Mouse (Mus musculus) testis, postnatal 14 days (tissue): ENCODE results near the gene Degs2.
"Not testable (repeated sequence)": the region's sequence is repeated elsewhere in the genome, so short reads cannot be mapped to it uniquely, and the experiment has no call there.

Experiments used
- DNase-seq: peaks from one replicate; pipeline ENCODE4 v3.0.0; 2021; ENCODE audit warnings: low spot score

Gene Degs2

DNA sequence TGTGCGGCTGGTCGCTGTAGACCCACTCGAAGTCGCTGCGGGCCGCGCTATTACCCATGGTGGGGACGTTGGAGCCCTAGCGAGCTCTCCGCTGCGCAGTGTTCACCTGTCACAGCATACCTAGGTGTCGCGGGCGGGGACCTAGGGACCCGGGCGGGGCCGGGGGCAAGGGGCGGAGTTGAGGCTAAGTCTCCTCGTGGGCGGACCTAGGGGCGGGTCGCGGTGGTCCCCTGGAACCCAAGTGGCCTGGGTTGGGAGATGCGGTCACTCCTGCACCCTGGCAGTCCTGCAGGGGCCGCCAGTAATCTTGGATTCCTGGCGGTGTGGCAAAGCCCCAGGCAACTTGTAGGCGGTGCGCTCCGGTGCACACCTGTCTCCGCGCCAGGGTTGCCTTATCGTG, at the start of gene Degs2:
Degs2 (minus strand) TSS at position 131 of the 400 bp plus-strand sequence.
- no peak for DNase-seq

DNA sequence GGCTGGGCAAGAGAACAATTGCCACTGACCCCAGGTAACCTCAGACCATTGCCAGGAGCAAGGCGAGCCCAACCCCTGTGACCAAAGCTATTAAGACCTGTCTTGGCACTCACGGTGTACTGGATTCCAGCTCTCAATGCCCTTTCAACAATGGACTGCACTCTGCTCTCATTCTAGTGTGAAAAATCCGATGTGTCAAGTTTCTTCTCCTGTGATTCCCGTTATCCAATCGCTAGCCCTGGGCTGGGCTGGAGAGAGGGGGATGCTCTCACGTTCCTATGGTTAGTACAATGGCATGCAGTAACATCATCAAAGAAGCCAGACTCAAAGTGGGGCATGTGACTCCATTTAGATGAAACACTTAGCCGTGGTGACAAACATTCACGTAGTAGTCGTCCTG, 49.7 kb upstream of the Degs2 start:
- DNase-seq = no peak

DNA sequence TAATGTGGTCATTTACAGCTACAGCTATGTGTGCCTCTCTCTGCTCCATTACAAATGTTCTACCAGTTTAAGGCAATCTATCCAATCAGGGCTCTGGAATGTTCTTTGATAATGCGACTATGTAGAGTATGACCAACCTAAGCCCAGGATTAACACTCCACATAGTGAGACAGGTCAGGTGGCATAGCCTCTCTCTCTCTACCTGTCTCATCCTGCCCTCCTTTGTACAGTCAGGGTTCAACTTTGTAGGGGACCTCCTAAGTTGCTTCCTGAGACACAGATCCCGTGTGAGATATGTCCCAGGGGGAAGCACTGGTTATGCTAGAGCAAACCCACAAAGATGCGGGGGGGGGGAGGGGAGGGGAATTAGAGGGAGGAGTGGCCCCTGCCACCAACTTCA, 48.1 kb upstream of the Degs2 start:
- no peak for DNase-seq

DNA sequence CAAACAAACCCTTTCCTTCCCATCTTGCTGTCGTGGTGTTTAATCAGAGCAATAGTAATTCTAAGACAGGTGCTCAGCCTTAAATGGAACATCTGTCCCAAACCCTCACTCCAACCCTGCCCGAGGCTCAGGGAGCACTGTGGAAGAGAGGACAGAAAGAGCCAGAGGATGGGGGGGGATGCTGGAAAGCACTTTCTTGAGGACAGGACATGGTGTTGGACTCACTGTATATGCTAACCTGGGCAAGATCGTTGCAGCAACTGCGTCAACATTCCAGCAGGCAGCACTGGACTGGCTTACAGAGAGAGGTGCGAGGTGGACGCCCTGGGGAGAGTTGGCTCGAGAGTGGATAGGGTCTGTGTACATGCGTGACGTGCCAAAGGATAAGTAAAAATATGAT, 47.3 kb upstream of the Degs2 start:
- DNase-seq = no peak

- DNase-seq = no peak
Measured at GRCm38 (mm10) chr12:108749019-108749418, 46.9 kb upstream of the Degs2 start.

GRCm38 (mm10) chr12:108745990-108746389, 43.9 kb upstream of the Degs2 start:
- no peak for DNase-seq

GRCm38 (mm10) chr12:108742241-108742640, 40.1 kb upstream of the Degs2 start:
- no peak for DNase-seq

DNA sequence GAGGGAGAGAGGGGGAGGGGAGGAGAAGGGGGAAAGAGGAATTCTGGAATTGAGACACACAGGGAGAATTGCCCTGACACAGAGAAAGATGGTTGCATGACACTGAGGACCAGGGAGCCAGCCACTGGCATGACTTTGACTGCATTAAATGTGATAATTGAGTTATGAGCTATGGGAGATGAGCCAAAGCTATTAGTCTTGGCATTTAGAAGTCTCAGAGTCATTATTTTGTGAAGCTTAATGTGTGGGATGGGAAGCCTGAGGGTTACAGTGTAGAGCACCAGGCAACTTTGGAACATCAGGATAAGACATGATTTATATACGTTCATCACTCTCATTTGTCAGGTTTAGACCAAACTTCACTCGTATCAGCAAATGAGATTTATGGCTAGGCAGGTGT, 39.4 kb upstream of the Degs2 start:
- no peak for DNase-seq

GRCm38 (mm10) chr12:108738745-108739144, 36.6 kb upstream of the Degs2 start:
- no peak for DNase-seq

DNA sequence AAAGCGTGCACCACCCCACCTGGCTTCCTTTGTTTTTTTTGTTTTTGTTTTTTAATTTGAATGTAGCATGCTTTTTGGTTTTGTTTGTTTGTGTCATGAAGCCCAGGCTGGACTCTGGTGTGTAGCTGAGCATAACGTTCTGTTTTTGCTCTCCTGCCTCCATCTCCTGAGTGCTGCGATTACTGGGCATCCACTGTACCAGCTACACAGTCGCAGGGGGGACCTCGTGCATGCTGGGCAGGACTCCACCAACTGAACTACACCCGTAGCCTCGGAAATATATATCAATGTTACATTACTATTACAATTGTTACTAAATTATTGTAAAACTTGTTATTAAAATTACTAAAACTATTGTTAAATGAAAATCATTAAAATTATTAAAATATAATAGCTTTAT, 35.7 kb upstream of the Degs2 start:
- no peak for DNase-seq

DNA sequence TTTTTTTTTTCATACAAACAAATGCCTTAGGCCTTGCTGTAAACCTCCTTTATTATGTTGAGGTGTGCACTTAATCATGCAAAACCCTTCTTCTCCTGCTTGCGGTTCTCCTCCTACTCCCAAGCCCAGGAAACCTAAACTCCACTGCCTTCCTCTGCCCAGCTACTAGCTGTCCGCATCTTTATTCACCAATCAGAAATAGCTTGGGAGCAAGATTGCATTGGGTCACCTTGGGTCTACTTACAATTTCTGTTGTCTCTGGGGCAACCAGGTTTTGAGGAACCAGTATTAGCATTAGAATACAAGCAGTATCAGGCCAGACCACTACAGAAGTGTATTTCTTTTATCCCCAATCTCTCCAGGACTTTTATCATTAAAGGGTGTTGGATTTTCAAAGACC, 32.3 kb upstream of the Degs2 start:
- no peak for DNase-seq

- no peak for DNase-seq
Measured at GRCm38 (mm10) chr12:108723841-108724240, 21.7 kb upstream of the Degs2 start.

GRCm38 (mm10) chr12:108722464-108722863, 20.3 kb upstream of the Degs2 start:
- DNase-seq = no peak

DNA sequence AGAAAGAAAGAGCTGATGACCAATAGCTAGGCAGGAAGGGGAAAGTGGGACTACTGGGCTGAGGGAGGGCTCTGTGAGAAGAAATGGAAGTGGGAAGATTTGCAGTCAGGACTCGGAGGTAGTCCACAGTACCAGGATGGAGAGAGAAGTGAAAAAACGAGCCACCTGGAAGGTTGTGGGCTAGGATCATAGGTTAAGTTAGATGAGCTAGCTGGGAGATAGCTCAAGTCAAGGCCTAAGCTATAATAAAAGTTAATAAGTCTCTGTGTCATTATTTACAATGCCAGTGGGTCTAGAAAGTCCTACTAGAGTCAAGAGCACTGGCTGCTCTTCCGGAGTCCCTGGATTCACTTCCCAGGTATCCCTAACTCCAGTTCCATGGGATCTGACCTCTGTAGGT, 16.4 kb upstream of the Degs2 start:
- no peak for DNase-seq

DNA sequence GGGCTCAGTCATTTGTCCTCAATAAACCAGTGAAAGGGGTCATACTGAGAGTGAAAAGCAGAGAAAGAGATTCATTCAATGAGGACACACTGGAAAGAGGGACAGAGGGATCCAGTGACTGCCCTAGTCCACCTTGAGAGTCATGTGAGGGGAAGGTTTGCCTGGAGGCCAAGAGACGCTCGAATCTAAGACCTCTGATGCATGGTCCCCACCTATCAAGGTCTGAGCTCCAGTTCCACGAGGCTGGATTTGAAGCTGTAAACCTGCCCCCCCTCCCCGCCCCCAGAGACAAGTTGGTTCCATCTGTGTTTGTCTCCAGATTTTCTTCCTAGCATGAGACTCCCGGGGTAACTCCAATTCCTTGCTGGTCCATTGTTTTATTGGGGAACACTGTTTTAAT, 13.7 kb upstream of the Degs2 start:
- DNase-seq = no peak

DNA sequence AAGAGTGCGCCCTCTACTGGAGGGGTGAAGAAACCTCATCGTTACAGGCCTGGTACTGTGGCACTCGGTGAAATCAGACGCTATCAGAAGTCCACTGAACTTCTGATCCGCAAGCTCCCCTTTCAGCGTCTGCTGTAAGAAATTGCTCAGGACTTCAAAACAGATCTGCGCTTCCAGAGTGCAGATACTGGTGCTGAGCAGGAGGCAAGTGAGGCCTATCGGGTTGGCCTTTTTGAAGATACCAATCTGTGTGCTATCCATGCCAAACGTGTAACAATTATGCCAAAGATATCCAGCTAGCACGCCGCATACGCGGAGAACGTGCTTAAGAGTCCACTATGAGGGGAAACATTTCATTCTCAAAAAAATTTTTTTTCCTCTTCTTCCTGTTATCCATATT, 11.9 kb upstream of the Degs2 start:
- DNase-seq = not testable (repeated sequence)

DNA sequence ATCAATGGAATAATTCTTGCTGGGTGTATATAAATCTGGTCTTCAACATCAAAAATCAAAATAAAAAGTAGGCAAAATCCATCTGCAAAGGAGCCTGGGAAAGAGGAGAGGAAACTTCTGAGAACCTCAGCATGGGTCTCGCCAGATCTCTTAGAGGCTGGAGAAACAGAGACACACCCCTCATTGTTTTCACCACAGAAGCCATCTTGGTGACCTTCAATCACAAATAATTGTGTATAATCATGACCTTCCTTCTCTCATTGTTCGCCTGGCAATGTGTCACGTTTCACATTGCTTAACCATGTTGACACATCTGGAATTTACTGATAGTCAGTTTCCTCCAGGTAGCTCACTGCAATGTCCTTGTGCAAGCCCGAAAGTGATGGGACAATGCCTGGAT, 10.4 kb upstream of the Degs2 start:
- DNase-seq = no peak

DNA sequence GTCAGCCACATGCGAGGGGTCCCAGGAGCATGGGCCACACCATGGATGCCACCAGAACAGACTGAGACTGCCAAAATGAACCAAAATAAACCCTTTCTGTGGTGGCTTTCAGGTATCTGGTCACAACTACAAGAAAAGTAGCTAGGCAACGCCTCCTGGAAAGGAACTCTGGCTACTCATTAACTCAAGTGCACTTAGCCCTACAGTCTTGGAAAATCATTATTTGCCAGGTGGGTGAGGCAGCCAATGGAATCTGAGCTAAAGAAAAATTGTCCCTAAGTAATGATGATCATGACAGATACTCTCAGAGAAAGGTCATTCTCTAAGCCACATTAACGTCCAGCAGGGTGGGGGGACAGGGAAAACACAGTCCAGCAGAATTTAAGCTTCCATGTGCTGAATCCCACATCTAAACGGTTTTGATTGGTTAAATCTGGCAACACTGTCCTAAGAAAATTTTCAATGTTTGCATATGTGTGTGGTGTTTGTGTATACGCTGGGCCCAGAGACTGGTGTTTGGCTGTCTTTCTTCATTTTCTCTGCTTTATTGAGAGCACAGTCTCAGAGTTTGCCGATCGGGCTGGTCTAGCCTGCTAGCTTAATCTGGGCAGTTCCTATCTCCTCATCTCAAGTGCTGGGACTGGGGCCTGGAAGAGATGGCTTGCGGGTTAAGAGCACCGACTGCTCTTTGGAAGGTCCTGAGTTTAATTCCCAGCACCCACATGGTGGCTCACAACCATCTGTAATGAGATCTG, 8.9 kb upstream of the Degs2 start:
- no peak for DNase-seq

DNA sequence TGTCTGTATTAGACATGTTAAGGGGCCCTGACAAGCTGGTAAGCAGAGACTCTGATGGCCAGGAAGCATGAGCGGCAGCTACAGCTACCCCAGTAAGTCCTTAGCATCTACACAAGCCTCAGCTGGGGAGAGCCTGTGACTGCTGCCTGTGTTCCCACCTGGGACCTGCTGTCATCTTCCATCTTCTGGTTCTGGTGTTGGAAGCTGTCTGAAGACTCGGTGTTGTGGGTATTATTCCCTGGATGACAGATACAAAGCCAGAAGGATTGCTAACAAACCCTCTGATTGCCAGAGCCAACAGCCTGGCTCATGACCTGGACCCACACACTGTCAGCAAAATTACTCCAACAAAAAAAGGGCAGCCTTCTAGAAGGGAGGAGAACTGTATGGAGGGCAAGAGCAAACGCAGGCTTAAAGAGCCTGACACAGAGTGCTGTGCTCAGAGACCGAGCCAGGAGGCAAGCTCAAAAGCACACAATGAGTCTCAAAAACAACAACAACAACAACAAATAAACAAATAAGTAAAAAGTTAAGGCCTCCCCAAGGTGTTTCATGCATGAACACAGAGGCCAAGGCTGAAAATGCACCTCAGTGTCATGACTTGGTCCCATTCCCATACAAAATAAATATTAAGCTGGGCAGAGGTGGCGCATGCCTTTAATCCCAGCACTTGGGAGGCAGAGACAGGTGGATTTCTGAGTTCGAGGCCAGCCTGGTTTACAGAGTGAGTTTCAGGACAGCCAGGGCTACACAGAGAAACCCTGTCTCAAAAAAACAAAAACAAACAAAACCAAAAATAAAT, 8.1 kb upstream of the Degs2 start:
- no peak for DNase-seq

GRCm38 (mm10) chr12:108709386-108709785, 7.3 kb upstream of the Degs2 start:
- no peak for DNase-seq

DNA sequence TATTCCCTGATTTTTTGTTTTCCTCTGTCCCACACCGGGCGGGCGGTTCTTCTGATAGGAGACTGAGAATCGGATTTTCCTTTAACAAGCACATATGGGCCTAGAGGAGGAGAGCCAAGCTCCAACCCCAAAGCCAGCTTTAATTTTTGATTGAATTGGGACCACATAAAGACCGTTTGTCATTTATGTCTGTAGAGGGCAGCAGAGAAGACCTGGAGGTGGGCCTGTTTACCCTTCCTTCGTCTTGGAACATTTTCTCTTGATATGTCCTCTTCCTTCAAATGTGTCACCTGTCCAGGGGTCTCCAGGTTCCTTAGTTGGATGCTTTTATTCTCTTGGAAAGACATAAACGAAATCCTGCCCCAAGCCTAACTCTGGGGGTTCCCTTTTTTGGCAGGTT, 4.0 kb upstream of the Degs2 start:
- DNase-seq = no peak

- no peak for DNase-seq
Measured at GRCm38 (mm10) chr12:108705486-108705885, 3.4 kb upstream of the Degs2 start.

GRCm38 (mm10) chr12:108701221-108701620, 894 bp downstream of the Degs2 start:
- DNase-seq = no peak

GRCm38 (mm10) chr12:108700037-108700436, 2.1 kb downstream of the Degs2 start:
- no peak for DNase-seq
